Mouse (Mus musculus): ENCODE measurements around the gene Lrp2bp. TPM values are rescaled to one million over a fixed set of nuclear protein-coding genes. Genes with fewer than 3 reads are reported as not detected.

The Lrp2bp gene
- 0.04 and 0.36 TPM in 2 replicates for polyA plus RNA-seq (2012; rRNA removed; ENCODE audit: low replicate concordance)

DNA sequence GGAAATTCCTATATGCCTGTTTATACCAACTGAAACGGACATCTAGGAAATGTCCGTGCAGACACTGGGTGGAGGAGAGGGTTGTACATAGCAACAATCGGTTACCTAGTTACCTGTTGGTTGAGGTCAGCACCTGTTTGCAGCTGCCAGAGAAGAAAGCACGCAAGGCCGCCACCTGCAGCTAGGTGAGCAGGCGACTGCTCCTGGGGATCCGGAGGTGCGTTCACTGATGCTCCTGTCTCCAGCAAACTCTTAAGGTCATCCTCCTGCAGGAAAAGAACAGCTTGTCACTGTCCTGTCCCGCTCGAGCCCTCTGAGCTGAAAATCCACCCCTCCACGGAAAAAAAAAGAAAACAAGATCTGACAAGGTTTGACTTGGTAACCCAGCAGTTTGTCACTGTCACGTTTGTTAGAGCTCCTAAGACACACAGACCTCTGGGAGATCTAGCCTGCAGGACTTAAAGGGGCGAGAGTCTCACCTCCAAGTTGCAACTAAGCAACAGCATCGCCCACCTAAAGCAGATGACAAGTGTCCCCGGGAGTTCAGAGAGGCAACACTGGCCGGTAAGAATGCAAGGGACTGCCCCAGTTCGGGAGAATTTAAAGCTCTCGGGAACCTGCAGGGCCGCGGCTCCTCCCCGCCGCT is at the start of gene Lrp2bp:
Gene Lrp2bp (plus strand): TSS at position 166 of the 646 bp plus-strand sequence.

GRCm38 (mm10) chr8:45975126-45975836 is 23.8 kb upstream of the Lrp2bp start, which contains the start of the genes 1700029J07Rik and Ufsp2:
Gene 1700029J07Rik, minus strand, starts transcription at chr8:45975252.
Gene Ufsp2, plus strand, starts transcription at chr8:45975528.

DNA sequence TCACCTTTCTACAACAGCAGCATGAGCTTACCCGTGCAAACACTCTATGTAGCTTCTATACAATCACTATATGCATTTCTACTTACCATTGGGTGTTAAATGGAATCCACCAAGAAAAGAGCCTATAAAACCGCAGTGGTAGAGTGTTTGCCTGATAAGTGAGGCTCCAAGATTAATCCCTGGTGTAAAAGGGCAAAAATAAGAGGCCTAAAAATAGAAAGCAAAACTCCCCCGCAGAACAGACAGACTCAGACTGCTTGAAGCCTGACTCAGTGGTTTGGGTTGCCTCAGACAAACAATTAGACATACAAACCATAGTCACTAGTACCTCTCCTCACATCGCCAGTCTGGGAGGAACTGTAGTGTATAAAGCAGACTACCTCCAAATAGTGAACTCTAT is 6.5 kb downstream of the Lrp2bp start, which contains the start of gene Ankrd37:
Gene Ankrd37 (minus strand): TSS at position 112 of the 400 bp plus-strand sequence.

Other genes with a start within 250 kb of the Lrp2bp start
- 20.4 and 306 TPM in 2 replicates for gene Pdlim3, start 113.8 kb upstream of the Lrp2bp start, polyA plus RNA-seq (2012; rRNA removed; ENCODE audit: low replicate concordance)
- gene Ccdc110, start 64.7 kb upstream of the Lrp2bp start, polyA plus RNA-seq (2012; rRNA removed; ENCODE audit: low replicate concordance) = not detected in 2 replicates
- 0.43 and 1.2 TPM in 2 replicates for gene 1700029J07Rik, start 24.1 kb upstream of the Lrp2bp start, polyA plus RNA-seq (2012; rRNA removed; ENCODE audit: low replicate concordance)
- gene Ufsp2, start 23.8 kb upstream of the Lrp2bp start, polyA plus RNA-seq (2012; rRNA removed; ENCODE audit: low replicate concordance) = 21.2 and 22.4 TPM in 2 replicates
- 1.4 and 1.6 TPM in 2 replicates for gene Ankrd37, start 6.4 kb downstream of the Lrp2bp start, polyA plus RNA-seq (2012; rRNA removed; ENCODE audit: low replicate concordance)
- gene Cfap97, start 152.5 kb downstream of the Lrp2bp start, polyA plus RNA-seq (2012; rRNA removed; ENCODE audit: low replicate concordance) = 5.0 and 7.4 TPM in 2 replicates
- gene Snx25, start 152.9 kb downstream of the Lrp2bp start, polyA plus RNA-seq (2012; rRNA removed; ENCODE audit: low replicate concordance) = 4.6 and 4.9 TPM in 2 replicates
- gene Slc25a4, start 212.0 kb downstream of the Lrp2bp start, polyA plus RNA-seq (2012; rRNA removed; ENCODE audit: low replicate concordance) = 377 and 421 TPM in 2 replicates

Measured in subcutaneous adipose tissue, adult 2 months (tissue).